Mouse (Mus musculus): ENCODE measurements around the gene Gsap.

Gsap gene

DNA sequence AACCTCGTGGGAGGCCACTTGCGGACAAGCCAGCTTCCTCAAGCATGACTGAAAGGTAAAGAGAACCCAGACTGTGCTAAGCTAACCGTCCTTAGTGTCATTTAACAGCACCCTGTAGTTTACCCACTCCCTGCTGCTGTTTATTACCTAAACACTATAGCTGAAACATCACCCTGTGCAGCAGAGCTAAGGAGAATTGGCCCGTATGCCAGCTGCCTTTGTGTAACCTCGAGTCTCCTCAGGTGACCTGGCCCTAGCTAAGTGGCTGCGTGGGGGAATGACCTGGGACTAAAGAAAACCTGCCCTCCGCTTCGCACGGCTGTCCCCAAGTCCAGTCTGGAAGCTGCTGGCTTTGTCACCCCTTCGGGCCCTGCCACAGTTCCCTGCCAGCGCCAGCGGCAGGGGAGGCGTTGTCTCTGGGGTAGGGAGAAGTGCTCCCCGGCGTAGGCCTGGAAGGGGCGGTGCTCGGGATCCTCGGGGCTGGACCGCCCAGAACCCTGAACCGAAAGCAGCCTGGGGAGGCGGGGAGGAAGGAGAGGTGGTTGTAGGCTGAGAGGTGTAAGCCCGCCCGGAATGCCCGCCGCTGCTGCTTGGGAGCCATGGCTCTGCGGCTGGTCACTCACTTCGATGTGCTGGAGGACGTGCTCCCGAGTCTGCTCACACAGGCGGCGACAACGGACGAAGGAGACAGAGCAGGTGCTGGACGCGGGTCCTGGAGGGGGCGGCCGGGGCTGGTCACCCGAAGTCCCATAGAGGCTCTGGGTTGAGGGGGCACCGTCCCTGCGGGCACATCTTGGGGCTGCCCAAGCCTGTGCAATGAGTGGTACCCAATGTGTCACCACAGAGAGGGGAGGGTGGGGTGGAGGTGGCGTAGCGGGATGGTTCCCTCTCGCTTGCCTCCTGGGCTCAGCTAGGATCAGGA lies at the start of gene Gsap:
Gene Gsap (plus strand): TSS at position 492 of the 922 bp plus-strand sequence.
- peak; percentile 83 for DNase-seq

DNA sequence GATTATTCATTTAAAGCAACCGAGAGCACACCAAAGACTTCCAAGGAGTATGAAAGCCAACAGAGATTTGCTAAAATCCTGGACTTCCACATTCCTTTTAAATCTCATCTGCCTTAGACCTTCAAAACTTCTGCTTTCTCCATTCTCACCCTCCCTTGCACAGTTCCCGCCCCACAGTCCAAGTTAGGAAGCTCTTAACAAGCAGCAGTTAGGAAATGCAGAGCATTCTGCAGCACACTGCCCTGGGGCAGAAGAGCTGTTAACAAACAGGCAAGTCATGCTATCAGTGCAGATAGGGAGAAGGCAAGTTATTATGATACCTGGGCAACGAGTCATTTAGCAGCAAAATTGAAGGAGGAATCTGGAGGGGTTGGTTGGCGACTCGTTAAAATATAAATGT lies 49.5 kb upstream of the Gsap start:
- DNase-seq: no peak

- peak; percentile 76 for DNase-seq
These were observed 46.5 kb upstream of the Gsap start for GRCm38 (mm10) chr5:21139505-21139904.

- DNase-seq: peak; percentile 53
These were observed 44.9 kb upstream of the Gsap start for GRCm38 (mm10) chr5:21141133-21141551.

DNA sequence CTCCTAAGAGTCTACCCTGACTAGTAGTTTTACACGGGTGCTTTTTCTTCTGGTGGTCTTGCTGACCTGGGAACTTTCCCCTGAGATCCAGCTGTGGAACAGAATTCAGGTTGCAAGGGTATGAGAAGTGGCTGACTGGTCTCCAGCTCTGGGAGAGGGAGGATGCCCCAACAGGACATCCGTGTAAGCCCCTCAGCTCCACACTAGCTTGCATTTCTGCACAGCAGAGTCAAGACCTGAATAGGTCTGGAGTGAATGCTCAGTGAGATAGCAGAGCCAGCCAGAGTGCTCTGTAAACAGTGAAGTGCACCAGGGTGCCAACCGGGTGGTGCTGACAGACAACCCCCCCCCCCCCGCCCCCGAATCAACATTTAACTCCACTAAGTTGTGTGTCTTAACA lies 44.4 kb upstream of the Gsap start:
- DNase-seq: no peak

DNA sequence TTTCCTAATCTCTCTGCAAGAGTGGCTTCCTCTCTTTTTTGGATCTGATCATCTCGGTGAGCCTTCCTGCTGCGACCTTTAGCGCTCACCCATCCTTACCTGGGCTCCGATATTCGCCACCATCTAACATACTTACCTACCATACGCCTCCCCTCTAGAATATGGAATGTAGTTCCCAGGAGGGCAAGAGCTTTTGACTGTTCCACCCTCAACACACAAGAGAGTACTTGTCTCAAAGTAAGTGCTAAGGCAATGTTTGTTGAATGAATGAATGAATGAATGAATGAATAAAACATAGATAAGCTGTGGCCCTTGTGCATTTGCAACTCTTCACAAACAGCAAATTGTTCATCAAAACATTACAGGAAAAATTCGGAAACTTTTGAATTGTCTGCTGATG lies 43.0 kb upstream of the Gsap start:
- DNase-seq: no peak

- peak; percentile 48 for DNase-seq
These were observed 41.4 kb upstream of the Gsap start for GRCm38 (mm10) chr5:21144506-21145169.

GRCm38 (mm10) chr5:21148358-21148757 lies 37.7 kb upstream of the Gsap start:
- DNase-seq: no peak

GRCm38 (mm10) chr5:21153672-21154071 lies 32.4 kb upstream of the Gsap start:
- DNase-seq: no peak

GRCm38 (mm10) chr5:21156770-21157169 lies 29.3 kb upstream of the Gsap start:
- DNase-seq: no peak

- DNase-seq: no peak
These were observed 26.5 kb upstream of the Gsap start for GRCm38 (mm10) chr5:21159536-21159935.

GRCm38 (mm10) chr5:21160781-21161180 lies 25.3 kb upstream of the Gsap start:
- DNase-seq: no peak

- DNase-seq: no peak
These were observed 22.6 kb upstream of the Gsap start for GRCm38 (mm10) chr5:21163421-21163820.

GRCm38 (mm10) chr5:21168689-21169345 lies 17.2 kb upstream of the Gsap start:
- DNase-seq: no peak

DNA sequence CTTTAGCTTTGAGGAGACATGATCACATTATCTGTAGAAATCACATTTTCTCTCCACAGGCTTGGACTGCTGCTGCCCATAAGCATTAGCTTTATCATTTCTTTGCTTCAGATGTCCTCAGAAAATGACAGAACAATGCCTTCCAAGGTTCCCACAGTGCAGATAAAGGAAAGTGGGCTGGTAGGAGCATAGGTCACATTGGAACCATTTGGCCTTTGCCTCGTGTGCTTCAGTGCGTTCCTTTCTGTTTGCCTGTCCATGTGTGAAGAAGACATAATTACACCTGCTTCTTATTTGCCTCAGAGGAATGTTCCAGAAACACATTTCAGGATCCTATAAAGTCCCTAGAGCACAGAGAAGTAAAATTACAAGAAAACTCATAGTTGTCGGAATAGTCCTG lies 16.7 kb upstream of the Gsap start:
- DNase-seq: no peak

DNA sequence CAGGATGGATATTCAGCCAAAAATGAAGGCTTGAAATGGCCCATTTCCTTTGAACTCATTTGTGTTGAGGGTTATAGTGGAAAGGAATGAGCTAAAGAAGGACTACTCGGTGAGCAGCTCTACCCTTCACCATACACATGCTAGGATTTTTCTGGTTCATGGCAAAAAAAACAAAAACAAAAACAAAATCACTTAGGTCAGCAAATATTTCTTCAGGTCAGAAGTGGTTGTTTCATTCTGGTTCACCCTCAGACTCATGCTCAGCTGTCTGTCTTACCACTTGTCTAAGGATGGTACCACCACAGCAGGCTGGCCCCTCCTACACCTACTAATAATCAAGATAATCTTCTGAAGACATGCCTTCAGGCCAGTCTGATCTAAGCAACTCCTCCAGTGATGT lies 16.2 kb upstream of the Gsap start:
- DNase-seq: no peak

DNA sequence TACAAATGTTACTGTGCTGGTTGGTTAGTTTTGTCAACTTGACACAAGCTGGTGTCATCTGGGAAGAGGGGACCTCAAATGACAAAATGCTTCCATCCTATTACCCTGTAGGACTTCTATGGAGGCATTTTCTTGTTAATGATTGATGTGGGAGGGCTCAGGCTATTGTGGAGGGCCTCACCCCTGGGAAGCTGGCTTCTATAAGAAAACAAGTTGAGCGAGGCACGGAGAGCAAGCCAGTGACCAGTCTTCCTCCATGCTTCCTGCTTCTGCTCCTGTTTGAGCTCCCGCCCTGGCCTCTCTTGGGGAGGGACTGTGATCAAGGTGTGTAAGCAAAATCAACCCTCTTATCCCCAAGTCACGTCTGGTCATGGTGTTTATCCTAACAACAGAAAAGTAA lies 15.6 kb upstream of the Gsap start:
- DNase-seq: no peak

DNA sequence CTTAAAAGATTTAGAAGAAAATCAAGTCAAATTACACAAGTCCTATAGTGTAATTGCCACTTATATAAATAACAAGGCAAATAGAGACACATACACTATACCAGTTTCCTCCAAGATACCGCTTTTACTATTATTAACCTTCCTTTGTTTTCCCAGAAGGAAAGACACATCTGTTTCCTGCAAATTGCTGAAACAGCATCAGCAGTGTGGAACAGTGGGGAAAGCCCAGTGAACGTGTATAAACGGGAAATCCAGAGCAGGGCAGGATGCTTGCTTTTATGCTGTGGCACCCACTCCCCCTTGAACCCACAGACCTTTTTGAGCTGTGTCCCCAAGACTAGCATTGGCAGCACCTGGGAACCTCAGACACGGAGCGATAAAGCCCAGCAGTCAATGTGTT lies 15.2 kb upstream of the Gsap start:
- no peak for DNase-seq

- DNase-seq: no peak
These were observed 14.7 kb upstream of the Gsap start for GRCm38 (mm10) chr5:21171336-21171735.

- no peak for DNase-seq
These were observed 13.7 kb upstream of the Gsap start for GRCm38 (mm10) chr5:21172316-21172715.

GRCm38 (mm10) chr5:21175132-21176112 lies 10.6 kb upstream of the Gsap start:
- no peak for DNase-seq

DNA sequence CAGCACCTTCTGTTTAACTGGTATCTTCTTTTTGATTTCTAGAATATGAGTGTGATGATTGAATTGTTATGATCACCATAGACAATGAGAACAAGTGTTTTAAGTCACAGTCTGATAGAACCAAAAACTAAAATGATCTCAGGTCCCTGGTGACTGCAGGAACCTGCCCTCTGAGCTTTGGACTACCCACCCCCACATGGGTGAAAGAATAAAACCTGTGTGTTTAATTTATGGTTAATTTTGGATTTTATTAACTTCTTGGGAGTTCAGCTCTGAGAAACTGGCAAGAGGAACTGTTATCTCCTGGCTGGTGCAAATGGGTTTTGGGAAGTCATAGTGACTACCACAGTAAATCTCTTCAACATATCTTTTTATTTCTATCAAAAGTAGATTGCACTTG lies 6.6 kb upstream of the Gsap start:
- no peak for DNase-seq

Measured in lung, postnatal 14 days (tissue).